Mouse (Mus musculus) skeletal muscle tissue, adult 2 months (tissue): Measurements from ENCODE around the gene C730034F03Rik.

ENCODE experiments used
- DNase-seq: peaks from one replicate; pipeline ENCODE4 v3.0.0-alpha.2; 2012; ENCODE audit warnings: low read depth, low spot score

C730034F03Rik gene

DNA sequence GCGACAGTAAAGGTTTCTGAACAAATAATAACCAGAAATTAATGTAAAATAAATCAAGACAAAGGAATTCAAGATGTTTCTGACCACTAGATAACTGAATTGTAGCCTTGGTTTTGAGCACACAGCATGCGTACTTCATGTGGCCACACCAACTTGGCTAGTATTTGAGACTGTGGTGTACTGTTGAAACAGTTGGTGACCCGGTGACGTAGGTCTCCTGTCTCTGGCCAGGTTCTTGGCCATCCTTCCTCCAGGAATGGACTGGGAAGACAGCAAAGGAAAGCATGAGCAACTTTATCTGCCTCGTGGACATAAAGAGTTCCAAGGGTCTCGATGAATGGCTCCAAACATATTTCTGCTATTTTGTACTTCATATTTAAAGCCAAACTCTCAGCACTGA lies 2.4 kb downstream of the C730034F03Rik start:
- no peak for DNase-seq

DNA sequence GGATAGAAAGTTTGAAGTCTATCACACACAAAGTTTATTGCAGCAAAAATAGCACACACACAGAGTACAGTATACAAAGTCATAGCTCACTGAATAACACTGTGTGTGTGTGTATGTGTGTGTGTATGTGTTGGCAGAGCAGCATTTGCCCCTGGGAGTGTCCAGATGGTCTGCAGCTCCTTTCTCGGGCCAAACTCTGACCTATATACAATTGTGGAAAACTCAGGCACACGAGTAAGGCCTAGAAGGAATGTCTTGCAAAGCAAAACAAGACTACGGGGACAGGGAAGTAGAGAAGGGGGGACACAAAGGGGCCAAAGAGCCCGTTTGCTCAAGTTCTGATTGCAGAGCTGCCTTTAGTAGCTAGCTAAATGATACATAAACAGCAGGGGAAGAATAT lies 3.6 kb downstream of the C730034F03Rik start:
- DNase-seq, result no peak

DNA sequence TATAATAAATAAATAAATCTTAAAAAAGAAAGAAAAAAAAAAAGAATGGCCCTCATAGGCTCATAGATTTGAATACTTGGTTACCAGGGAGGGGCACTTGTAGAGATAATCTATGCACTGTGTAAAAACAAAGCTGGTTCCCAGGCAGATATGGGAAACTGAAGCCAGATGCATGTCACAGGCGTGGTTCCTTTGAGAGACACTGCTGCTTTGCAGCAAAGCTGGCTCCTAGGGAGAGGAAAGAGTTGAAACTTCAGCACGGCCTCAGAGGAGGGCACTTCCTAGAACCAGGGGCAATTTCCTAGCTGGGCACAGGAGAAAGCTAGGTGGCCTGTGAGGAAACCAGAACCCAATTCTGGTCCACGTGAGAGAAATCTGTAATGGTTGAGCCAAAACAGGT lies 4.7 kb downstream of the C730034F03Rik start:
- no peak for DNase-seq

DNA sequence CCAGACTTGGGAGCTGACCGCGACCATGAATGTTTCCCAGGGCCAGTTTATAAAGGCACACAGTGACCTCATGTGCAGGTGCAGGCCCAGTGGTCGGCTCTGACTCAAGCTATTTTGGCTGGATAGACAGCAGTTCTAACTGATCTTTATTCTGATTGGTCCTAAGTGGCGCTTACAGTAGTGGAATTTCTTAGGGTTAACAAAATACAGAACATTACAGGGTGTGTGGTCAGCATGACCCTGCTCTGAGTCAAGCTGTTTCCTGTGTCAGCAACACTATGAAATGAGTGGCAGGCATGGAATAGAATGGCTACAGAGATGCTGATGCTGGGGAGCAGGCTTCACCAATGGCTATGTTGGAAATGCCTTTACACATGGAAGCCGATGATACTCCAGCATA lies 6.5 kb downstream of the C730034F03Rik start:
- DNase-seq, result no peak

DNA sequence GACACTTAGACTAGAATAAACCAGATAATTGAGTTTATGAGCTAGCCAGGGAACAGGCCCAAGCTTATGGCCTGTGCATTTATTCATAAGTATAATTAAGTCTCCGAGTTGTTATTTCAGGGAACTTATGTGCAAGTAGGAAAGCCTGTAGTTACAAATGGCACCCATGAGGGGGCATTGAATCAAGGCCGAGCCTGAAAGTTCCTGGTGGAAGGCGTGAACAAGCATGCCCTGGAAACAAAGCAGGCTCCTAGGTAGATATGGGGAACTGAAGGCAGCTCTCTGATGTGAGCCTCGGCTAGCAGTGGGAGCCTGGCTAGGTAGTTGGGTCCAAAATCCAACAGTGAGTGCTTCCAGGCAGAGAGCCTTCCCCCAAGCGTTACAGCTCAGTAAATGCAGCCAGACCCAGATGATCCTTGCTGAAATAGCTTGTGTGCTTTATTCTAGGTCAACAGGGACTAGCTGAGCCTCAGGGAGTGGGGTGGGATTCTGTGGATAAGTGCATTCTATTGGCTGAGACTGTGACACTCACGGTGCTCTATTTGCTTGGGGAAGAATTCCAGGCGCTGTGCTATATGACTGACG lies 13.2 kb downstream of the C730034F03Rik start:
- DNase-seq, result no peak

DNA sequence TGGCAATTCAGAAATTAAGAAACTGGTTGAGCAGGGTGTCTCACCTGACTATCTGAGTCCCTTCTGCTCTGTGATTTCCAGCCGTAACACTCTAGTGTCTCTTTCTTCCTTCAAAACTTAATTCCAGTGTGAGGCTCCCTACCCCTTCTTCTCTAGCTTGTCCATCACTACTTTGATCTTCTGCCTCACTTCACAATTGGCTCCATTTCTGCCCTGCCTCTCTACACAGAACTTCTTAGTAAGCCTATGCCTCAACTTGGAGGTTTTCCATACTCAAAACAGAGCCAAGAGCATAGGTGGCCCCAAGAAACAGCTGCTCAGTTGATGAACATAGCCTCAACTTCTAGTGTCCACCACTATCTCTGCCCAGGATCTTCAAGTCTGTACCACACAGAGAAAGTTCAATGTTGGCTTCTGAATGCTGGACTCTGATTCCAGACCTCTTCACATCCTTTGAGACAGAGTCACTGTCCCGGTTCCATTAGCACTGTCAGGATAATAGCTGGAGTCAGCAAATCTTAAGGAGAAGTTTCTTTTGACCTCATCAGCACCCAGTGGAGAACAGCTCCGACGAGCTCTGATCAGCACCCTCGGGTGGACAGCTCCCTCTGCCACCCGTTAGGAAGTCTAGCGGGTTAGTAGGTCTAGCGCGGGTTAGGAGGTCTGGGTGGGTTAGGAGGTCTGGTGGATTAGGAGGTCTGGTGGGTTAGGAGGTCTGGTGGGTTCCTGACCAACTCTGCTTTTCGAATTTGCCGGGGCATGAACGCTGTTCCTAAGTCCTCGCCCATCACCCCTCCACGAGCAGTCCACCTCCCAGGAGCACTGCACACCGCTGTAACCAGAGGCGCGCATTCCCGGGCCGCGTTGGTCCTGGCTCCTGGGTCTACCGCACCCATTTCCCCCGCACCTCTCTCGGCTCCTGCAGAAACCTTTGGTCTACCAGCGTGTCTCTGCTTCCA lies 23.8 kb downstream of the C730034F03Rik start:
- no peak for DNase-seq

DNA sequence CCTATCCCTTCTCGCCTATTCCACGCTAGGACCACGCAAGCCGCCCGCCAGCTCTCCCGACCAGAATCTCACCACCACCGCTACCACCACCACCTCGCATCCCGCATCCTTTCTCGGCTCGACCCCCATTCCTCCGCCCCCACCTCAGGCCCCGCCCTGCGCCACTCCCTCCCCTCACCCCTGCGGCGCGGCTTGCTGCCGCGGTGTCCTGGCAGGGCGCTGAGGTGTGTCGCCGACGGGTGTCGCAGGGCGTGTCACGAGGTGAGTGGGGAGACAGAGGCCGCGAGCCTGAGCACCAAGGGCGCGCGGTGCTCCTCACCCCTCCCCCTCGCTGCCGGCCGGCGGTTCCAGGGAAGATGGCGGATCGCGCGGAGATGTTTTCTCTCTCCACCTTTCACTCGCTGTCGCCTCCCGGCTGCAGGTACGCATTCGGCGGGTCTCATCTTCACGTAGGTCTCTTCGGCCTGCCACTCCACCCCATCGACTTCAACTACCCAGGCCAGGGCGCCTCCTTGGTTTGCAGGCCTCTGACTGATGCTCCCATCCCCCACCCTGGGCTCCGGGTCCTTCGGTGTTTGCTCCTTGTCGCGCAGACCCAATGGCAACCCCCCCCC lies 24.6 kb downstream of the C730034F03Rik start, which contains the start of gene Mapk8ip2:
Gene Mapk8ip2 (plus strand): TSS at position 49 of the 614 bp plus-strand sequence.
- DNase-seq, result no peak

DNA sequence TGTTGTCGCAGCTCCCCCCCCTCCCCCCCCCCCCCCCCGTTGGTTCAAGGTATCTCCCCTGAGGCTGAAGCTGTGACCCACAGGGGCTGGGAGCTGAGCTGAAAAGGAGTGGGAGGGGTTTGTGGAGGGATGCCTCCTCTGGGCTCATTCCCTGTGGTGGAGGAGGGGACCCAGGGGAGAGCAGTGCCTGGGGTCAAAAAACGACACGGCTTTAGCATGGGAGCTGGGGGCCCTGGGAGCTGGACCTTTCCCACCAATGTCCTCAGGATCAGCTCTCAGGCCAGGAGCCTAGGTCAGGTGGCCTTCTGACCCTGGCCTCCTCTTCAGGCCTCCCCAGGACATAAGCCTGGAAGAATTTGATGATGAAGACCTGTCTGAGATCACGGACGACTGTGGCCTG lies 25.5 kb downstream of the C730034F03Rik start:
- DNase-seq, result no peak

DNA sequence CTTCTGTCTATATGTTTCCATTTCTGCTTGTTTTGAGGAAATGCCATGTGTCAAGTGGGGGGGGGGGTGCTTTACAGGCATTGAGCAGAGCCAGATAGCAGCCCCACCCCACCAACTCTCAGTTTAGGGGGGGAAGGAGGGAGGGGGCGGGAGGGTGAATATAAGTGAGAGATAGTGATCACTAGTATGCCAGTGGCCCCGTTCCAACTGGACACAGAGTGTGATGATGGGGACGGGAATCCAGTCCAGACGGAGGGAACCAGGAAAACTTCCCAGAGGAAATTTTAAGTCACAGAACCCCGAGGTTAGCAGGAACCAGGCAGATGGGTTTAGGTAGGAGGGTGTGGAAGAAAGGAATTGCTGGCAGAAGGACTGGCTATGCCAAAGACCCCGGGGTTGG lies 26.3 kb downstream of the C730034F03Rik start:
- DNase-seq, result no peak

DNA sequence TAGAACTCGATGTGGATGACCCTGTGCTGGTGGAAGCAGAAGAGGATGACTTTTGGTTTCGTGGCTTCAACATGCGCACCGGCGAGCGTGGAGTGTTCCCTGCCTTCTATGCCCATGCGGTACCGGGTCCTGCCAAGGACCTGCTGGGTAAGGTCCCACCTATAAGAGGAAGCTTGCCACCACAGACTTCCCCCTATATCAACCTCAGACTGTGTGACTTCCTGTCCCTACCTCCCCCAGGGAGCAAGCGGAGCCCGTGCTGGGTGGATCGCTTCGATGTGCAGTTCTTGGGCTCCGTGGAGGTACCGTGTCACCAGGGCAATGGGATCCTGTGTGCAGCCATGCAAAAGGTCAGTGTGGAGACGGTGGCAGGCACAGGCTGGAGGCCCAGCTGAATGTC lies 29.6 kb downstream of the C730034F03Rik start:
- no peak for DNase-seq

DNA sequence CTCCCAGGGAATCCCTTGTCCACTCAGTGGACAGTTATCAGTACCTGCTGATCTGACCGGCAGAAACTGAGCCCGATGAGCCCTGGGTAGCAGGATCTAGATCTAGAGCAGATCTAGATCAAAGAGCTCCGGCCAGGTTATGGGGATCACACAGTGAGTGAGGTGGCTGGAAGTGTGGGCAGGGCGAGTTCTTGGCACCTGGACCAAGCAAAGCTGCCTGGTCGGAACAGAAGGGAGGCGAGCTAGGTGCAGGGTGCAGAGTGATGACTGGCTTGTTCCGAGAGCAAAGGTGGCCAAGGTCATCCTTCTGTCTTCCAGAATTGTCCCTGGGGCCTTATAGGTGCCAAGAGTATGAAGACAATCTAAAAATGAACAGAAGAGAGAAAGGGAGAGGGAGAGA lies 30.4 kb downstream of the C730034F03Rik start:
- DNase-seq, result no peak

DNA sequence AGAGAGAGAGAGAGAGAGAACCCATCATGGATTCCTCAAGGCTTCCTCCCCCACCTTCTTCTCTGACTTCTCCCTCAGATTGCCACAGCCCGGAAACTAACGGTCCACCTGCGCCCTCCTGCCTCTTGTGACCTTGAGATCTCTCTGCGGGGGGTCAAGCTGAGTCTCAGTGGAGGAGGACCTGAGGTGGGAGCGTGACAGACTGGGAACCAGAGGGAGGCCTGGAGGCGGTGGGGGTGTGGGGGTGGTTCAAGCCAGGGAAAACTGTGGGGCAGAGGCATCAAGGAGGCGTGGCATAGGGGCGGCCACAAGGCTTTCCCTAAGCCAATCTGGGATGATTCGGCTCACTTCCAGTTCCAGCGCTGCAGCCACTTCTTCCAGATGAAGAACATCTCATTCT lies 30.9 kb downstream of the C730034F03Rik start:
- no peak for DNase-seq

DNA sequence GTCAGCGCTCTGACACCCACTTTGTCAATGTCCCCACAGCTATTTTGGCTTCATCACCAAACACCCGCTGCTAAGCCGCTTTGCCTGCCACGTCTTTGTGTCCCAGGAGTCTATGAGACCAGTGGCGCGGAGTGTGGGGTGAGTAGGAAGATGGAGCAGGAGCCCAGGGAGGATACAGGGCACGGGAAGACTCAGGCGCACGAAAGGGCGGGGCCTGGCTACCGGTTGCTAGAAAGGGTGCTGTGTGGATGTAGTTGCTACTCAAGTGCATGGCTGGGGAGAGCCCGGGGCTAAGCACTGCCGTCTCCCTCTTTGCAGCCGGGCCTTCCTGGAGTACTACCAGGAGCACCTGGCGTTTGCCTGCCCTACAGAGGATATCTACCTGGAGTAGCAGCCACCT lies 31.9 kb downstream of the C730034F03Rik start:
- DNase-seq, result no peak

DNA sequence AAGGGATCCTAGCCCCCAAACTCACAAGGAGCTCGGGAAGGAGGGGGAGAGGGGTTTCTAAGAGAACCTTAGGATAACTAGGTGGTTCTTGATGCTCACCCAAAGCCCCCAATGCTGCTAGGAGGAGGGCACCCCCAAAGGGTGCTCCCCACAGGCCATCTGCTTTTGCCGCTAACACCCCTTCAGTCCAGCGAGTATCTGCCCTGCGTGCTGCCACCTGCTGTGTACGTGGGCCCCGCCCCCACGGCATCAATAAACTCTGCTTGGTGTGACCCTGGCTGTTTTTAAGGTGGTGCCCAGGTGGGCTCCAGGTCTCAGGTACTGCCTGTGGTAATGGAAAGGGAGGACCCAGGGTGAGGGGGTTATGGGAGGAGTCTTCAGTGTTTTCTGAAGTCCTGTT lies 32.8 kb downstream of the C730034F03Rik start:
- DNase-seq, result no peak

DNA sequence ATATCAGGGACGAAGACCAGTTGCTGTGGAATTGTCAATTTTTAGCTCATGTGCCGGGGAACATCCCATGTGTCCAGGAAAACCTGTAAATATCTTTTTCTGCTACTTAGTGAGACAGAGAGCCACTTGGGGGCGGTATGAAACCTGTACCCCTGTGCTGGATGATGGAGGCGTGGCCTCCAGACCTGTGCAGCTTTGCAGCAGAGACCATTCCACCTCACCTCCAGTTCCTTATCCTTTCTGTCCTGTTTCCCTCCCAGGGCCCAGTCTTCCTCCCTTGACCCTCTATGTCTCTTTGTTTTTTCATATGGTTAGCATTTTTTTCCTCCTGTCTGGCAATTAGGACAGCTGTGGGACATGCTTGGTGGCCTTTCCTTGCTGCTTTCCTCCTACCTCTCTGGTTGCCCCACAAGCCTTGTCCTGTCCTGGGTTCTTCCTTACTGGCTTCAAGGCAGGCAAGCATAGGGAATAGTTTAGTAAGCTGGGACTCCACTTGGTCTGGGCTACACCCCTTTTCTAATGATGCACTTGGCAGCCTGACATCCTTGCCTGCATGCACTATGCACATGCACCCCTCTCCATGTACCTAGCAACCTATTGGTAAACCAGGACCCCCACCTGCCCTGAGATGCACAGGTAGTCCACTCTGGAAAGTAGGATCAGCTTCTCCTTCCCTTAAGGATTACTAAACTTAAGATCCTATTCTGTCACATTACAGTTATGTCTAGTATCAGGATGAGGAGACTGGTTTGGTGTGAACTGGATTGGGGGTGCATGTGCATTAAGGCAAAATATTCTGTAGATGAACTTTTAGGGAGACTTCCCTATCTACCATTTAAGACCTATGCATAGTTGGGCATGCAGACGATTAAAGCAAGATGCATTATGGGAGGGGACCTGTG lies 34.2 kb downstream of the C730034F03Rik start:
- DNase-seq, result no peak

DNA sequence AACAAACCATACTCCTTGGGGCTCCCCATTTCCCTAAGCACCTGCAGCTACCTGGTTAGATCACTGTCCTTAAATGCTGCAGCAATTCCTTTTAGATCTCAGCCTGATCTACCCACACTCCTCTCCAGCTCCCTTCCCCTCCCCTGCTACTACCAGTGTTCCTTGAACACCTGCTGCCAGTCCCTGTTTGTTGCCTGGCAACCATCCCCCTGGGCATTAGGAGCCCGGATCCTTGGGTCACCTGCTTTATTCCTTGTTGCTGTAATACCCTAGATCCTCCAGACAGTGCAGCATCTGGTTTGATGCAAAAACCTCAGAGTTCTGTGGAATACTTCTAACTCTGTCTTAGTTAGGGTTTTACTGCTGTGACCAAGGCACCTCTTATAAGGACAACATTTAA lies 35.7 kb downstream of the C730034F03Rik start:
- DNase-seq, result no peak

DNA sequence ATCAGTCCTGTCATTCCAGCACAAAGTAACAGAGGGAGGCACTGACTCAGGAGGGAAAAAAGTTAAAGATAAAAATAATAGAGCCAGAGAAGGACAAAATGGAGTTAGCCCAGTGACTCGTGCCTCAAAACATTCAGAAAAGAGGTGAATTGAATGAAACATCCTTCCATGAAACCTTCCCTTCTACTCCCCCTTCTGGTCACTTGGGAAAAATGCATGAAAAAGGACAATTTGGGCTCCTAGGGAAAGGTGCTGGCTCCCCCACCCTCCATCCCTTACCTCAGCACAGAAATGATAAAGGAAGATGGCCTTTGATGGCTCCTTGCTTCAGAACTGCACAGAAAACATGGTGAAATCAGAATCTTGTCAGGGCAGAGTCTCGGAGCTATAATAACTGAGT lies 39.2 kb downstream of the C730034F03Rik start:
- no peak for DNase-seq

DNA sequence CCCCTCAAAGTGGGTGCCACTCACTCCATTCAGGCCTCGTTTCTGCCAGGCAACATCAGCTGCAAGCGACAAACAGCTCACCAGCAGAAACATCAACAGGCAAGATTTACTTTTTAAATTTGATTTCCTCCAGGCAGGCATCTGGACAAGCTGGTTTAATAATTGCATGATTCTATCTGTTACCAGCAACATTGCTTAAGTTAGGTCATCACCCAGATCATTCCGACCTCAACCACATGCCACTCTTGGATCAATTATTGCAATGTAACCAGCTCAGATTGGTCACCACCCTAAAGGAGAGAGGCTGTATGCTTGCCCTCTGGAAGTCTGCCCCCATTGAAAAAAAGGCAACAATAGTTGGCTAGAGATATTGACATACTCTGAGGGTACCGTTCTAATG lies 42.1 kb downstream of the C730034F03Rik start:
- no peak for DNase-seq

DNA sequence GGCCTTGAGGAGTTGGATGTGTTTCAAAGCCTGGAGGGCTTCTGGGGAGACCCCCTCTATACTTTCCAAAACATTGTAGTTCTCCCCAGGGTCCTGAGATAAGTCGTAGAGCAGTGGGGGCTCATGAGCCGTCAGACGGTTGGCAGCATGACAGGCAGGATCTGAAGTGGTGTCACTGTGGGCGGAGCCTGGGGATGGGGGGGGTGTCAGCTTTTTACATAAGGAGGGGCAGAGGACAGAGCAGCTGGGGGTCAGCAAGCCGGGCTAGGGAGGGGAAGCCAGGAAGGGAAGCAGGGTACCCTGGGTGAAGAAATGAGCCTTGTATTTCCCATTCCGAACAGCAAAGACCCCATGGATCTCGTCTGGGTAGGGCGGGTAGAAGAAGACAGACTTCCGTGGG lies 44.0 kb downstream of the C730034F03Rik start:
- DNase-seq, result no peak

DNA sequence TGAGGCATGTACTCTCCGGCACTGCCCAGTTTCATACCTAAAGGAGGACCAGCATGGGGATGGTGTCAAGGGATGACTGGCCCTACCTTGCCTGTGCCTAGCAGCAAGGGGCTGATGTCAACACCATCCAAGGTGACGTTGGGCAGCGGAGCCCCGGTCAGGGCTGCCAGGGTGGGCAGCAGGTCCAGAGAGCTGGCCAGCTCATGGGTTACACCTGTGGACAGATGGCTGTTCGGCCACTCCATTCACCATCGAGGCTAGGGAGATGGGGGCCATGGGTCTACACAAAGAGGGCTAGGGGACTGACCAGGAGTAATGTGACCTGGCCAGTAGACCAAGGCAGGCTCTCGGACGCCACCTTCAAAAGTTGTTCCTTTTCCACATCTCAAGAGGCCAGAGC lies 44.5 kb downstream of the C730034F03Rik start:
- no peak for DNase-seq

DNA sequence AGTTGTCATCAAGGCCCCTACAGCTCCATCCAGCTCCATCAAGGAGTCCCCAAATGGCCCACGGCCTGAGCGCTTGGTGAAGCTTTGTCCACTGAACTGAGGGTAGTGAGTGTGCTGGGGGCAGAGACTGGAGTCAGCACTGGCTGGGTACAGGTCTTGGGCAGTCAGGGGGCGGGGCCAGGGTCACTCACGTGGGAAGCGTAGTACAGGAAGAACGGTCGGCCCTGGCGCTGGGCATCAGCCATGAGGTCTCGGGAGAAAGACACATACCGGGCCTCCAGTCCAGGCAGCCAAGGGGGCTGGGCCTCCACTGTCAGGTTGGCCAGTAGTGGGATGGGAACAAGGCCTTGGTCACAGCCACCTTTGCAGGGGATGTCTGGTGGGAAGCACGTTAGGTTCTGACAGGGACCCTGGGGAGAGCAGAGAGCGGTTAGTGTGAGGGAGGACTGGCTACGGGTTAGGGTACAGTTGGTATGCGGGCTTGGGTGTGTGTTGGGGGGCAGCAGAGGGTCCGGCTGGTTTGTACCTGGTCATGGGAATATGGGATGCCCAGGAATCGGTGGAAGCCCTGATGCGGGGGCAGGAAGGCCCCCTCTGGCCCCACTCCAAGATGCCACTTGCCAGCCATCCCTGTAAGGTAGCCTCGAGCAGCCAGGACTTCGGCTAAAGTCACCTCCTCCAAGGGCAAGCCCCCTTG lies 45.4 kb downstream of the C730034F03Rik start:
- no peak for DNase-seq
